Mouse (Mus musculus) layer of hippocampus, adult 9-10 months (tissue): ENCODE data around the gene Tma7.

Experiments used
- DNase-seq: peaks from one replicate; pipeline ENCODE4 v3.0.0; 2022; ENCODE audit warnings: low spot score

Tma7 gene

DNA sequence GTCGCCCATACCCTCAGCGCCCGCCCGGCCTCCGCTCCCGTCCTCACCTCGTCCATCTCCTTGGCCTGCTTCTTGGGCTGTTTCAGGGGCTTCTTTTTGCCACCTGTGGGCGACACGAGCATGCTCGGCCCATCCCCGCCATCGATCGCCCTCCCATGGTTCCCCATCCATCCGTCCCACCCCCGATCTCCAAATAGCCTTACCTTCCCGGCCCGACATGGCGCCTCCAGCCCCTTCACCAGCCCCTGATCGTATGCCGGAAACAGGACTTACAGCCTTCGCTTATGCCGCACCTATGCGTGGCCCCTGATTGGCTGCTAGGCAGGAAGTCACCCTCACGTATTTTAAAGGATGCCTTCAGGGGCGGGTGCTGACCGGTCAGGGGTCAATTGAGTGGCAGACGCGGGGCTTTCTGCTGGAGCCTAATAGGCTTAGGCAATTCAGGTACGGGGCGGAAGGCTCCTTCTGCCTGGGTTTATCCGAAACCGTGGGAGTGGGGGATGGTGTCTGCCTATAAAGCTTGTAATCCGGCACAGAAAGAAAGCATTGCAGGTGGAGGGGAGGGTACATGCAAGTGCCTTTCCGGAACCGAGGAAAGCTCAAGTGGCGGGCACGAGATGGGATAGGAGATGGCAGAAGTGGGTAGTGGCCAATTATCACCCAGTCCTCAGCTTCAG, at the start of gene Tma7, which contains the start of gene Ccdc51:
TSS of gene Tma7 (minus strand) at position 464 of the 677 bp plus-strand sequence.
TSS of gene Ccdc51 (plus strand) at position 370 of the 677 bp plus-strand sequence.
- DNase-seq = peak; percentile 71

DNA sequence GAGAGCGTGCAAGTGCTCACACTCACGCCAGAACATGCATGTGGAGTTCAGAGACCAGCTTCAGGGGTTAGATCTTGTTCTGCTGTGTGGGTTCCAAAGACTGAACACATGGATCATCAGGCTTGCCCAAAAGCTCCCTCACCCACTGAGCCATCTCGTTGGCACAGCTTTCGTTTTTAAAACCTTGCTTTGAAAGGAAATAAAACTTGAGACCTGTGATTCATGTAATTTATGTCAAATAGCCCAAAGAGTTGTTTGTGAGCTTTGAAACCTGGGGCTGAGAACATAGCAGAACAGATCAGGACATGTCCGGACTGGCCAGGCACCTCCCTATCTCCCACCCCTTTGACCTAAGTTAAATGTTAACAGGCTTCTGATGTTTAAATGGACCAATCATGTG, 47.7 kb upstream of the Tma7 start:
- no peak for DNase-seq

DNA sequence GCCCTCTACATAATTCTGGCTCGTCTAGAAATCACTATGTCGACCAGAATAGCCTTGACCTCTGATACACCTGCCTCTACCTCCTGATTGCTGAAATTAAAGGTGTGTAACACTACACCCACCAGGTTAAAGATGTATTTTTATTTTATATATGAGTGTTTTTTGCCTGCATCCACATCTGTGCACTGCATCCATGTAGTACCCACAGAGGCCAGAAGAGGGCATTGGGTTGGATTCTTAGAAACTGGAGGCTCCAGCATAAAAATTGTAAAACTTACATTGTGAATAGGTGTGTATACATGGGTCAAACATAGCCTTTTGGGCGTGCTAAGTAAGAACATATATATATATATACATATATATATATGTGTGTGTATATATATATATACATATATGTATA, 45.8 kb upstream of the Tma7 start:
- no peak for DNase-seq

DNA sequence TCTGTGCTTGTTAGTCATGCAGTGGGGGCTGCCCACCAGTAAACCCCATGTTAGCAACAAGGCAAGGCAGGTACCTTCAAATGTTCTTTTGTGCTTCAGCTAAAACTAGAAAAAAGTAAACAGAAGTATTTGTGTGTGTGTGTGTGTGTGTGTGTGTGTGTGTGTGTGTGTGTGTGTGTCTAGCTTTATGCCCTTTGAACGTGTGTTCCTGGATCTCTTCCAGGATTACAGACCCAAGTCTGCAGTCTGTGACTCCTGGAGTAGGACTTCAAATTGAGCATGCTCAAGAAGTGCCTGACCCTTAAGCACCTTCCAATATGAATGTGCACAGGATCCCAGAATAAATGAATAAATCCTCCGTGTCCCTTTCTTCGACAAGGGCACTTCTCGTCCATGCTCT, 44.7 kb upstream of the Tma7 start:
- DNase-seq = no peak

DNA sequence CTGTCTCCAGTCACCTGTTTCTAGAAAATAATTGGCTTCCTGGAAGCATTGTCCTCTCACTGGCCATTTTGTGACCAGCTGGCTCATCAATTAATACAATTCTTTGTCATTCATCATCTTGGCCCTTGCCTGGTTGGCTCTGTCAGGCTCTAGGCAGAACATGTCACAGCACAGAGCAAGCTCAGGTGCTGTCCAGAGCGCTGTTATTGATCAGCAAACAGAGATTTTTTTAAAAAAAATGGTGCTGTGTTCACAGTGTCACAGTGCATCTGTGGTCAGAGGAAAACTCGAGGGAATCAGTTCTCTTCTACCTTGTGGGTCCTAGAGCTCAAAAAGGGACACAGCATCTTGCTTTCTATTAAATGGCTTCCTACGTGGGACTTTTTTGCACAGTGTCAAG, 43.1 kb upstream of the Tma7 start:
- DNase-seq = no peak

DNA sequence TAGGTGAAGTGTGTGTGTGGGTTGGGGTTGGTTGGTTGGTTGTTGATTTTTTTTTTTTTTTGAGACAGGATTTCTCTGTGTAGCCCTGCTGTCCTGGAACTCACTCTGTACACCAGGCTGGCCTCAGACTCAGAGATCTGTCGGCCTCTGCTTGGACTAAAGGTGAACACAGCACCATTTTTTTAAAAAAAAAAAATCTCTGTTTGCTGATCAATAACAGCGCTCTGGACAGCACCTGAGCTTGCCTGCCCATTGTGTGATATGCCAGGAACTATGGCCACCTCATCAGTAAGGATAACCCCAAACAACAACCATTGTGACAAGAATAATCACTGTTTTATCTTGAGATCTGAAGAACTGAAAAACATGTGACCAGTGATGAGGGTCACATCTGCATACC, 42.7 kb upstream of the Tma7 start:
- no peak for DNase-seq

DNA sequence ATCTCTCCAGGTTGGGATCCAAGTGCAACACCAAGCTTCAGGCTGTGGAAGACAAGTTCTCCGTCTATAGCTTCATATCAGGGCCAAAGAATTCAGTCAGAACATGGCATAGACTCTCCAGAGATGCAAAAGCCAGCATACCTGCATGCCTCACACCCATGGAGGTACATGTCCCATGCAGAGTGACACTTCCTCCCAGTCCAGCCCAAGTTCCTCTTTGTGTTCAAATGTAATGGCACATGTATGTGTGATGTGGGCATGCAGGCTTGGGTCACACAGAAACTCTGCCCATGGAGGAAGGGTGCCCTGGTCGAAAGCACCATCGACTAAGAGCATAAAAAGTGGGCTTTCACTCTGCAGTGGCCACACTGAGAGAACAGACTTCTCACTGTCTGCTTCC, 41.8 kb upstream of the Tma7 start:
- no peak for DNase-seq

DNA sequence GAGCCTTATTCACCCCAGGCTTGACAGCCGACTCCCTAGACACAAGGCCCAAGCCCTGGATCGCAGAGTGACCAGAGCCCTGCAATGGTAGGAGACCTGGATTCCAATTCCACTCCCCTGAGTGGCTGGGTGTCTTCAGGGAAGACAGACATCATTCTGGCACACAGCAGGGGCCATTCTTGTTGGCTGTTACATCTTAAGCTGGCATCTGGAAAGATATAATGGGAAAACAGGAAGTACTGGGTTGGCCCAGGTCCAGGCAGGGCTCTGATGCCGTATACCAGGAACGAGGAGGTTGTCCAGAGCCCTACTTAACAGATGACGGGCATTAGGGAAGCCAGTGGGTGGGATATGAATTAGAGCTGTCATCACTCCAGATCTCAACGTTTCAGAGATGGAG, 40.9 kb upstream of the Tma7 start:
- DNase-seq = no peak

DNA sequence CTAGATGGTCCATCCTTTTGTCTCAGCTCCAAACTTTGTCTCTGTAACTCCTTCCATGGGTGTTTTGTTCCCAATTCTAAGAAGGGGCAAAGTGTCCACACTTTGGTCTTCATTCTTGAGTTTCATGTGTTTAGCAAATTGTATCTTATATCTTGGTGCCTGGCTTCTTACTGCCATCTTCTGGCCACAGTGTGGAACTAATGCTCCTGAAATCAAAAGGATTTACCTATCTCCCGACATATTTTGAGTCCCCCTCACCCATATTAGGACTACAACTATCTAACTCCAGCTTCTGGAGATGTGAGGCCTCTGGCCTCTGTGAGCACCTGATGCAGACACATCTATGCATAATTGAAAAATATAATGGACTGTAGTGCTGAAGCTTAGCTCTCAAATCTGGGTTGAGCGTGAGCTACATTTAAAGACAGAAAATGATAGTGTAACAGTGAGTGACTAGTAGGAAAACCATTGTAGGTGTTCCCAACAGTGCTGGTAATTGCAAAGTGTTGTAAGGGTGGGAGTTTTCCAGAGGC, 40.2 kb upstream of the Tma7 start:
- peak; percentile 29 for DNase-seq

DNA sequence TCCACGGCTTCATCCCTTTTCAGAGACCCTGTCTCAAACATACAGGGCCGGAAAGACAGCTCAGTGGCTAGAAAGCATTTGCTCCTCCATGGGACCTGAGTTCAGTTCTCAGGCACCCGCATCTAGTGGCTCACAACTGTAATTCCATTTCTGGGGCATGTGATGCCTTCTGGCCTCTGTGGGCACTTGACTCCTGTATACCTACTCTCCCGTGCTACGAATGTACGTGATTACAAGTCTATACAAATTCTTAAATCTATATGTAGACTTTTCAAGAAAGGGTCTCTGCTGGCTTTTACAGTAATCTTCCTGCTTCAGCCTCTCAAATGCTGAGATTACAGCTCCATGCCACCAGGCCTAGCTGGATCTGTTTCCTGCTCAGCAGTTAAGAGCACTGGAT, 38.6 kb upstream of the Tma7 start:
- DNase-seq = no peak

DNA sequence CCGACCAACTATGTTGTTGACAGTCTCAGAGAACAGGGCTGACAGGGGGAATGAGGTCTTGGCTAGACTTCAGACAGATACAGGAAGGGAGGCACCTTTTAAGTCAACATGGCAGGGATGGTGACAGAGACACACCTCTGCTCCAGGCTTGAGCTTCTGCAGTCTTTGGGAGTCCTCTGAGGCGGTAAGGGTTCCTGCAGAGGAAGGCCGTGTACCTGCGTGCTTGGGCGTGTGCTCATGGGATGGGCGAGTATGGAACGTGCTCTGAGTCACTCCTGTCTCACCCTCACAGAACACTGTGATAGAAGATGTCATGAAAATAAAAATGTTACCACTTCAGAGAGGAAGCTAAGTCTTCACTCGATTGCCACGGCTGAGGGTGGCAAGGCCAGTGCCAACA, 37.2 kb upstream of the Tma7 start:
- no peak for DNase-seq

DNA sequence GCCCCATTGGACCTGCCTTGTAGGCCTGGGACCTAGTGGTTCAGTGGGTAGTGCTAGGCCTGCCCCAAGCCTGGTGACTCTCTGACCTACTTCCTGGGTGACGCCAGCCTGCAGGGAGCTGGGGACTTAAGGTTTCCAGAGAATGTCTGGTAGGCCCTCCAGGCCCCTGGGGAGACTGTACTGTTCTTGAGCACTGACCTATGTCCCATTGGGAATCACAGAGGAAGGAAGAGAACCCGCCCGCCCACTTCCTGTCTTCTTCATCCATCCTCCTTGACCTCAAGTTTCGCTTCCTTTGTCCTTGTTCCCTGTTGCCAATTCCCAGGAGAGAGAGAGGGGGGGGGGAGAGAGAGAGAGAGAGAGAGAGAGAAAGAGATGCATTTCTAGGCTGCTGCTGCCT, 35.7 kb upstream of the Tma7 start:
- no peak for DNase-seq

DNA sequence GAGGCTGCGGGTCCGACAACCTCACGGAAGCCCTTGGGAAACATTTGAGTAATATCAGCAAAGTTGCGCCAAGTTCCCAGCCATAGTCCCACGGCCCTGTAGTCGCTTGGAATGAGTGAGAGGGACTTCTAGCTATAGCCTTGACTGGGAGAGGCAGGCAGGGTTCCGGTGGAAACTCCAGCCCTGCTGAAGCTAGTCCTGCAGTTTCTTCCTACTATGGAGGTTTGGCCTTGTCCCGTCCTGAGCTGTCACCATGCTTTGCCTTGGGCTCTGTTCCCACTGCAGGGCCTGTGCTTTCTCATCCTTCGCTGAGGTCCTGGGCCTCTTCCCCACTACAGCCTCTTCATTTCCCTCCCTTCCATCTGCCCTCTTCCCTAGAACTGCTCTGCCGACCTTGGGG, 33.8 kb upstream of the Tma7 start:
- DNase-seq = no peak

DNA sequence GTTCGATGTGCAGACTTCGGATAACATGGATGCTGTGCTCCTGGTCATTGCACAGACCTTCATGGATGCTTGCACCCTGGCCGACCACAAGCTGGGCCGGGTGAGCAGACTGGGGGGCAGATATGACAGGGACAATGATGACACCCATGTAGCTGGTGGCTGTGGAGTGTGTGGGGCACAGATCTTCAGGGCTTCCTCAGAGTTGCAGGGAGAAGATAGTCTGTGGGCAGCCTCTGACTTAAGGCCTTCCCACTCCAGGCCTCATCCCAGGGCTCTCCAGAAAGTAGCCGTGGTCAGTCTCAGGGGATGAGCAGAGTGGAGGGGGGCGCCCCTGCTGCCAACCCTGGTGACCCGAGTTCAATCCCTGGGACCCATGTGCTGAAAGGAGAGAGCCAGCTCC, 32.5 kb upstream of the Tma7 start:
- DNase-seq = no peak

DNA sequence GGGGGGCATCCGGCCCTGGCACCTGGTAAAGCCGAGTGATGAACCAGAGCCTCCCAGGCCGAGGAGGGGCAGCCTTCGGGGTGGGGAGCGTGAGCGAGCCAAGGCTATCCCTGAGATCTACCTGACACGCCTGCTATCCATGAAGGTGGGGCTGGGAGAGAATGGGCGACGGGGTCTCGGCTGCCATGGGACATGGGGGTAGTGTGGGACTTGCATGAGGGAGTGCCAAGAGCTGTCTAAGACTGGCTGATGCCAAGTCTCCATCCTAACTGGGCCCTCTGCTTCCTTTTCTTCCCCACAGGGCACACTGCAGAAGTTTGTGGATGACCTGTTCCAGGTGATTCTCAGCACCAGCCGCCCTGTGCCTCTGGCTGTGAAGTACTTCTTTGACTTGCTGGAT, 31.9 kb upstream of the Tma7 start:
- DNase-seq = no peak

DNA sequence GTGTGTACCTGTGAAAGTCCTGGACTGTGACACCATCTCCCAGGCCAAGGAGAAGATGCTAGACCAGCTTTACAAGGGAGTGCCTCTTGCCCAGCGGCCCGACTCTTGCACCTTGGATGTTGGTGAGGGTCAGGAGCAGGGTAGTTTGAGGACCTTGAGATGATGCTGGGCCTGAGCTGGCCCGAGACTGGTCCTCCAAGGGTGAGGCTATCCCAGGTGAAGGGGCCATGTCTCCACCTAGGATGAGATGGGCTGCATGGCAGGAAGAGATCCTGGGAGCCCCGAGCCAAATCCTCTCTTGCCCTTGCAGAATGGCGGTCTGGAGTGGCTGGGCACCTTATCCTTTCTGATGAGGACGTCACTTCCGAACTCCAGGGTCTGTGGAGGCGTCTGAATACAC, 30.9 kb upstream of the Tma7 start:
- DNase-seq = no peak

DNA sequence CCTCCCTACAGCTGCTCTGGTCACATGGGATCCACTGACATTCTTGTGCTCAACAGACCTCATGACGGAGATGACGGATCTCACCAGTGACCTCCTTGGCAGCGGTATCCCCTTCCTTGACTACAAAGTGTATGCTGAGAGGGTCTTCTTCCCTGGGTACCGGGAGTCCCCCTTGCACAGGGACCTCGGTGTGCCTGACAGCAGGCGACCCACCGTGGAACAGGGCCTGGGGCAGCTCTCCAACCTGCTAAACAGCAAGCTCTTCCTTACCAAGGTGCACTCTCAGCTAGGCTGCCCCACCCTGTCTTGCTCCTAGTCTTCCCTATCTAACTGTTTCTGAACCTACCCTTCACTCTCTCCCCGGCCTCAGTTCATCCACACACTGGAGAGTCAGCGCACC, 29.2 kb upstream of the Tma7 start:
- DNase-seq = no peak

DNA sequence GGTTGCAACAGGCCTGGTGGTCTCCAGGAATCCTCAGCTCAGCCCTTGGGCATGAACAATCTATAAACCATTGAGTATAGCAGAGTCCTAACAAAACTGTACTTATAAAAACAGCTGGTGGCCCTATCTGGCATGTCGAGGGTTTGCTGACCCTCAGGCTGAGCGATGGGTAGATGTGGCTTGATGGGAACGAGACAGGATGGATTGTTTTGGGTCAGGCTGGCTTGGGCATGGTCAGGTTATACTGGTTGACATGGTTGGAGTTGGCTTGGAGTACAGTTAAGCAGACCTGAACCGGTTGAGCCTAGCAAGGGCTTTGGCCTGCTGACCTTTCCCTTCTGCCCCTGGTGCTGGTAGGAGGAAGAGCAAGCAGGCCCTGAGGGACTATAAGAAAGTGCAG, 28.7 kb upstream of the Tma7 start:
- no peak for DNase-seq

DNA sequence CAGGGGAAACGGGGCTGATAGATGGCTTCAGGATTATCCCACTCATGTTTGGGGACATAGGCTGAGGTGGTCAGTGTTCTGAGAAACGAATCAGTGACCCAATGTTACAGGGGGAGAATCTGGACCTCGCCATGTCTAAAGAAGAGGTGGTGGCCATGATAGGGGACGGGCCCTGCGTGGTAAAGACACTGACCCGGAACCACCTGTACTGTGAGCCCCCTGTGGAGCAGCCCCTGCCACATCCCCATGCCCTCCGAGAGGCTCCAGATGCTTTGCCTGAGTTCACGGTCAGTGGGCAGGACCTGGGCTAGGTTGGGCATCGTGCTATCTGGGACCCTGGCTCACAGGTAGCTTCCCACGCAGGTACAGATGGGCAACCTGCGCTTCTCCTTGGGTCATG, 27.9 kb upstream of the Tma7 start:
- no peak for DNase-seq

DNA sequence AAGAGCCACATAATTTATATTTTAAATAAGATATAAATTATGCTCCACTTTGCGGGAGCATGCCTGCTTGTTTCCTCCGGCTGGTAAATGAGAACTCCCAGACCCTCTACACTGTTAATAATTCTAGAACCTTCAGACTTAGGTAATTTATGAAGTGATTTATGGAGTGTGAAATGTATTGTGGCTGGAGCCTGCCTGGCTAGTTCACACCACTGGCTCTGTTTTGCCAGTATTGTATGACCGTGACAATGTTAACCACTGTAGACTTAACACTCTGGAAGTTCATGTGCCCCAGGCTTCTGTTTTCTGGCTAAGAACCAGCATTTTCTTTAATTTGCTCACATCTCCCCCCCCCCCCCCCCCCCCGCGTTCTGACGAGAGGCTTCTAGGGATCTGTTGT, 25.0 kb upstream of the Tma7 start:
- DNase-seq = no peak

DNA sequence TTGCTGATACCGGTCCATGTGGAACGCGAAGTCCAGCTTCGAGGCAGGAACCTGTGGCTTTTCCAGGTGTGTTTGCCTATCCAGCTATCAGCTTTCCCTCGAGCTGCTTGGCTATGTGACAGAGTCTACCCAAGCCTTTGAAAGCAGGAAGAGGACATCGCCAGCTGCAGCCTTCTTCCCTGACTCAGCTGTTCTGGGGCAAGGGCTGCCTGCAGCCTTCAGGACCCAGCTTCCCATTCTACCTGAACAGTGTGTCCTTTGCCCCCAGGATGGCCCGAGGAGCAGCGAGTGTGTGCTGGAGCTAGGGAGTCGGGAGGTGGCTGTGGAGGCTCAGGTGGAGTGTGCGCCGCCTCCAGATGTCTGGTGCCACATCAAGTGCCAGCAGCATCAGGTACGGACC, 23.3 kb upstream of the Tma7 start:
- DNase-seq = no peak

DNA sequence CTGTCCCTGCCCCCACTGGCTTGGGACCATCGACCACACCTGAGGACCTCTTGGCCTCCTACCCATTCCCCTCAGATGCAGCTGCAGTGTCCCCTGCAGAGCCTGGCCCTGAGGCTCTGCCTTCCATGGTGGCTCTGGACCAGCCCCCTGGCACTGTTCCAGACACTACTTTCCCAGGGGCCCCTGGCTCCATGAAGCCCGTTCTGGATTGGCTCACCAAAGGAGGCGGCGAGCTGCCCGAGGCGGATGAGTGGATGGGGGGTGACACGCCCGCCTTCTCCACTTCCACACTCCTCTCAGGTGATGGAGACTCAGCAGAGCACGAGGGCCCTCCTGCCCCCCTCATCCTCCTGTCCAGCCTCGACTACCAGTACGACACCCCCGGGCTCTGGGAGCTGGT, 22.6 kb upstream of the Tma7 start:
- DNase-seq = no peak

DNA sequence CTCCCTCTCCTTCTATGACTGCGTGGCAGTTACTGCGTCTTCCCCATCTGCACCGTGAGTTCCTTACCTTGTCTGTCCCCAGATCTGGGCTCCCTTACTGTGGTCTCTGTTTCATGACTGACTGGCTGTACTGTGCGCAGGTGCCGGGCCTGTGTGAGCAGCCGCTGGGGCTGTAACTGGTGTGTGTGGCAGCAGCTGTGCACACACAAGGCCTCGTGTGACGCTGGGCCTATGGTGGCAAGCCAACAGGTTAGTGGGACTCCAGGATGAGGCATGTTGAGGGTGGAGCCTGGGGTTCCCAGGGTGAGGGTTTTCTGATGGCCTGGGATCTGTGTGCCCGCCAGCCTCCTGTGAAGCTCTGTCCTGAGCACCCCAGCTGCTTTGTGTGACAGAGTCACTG, 21.7 kb upstream of the Tma7 start:
- no peak for DNase-seq

DNA sequence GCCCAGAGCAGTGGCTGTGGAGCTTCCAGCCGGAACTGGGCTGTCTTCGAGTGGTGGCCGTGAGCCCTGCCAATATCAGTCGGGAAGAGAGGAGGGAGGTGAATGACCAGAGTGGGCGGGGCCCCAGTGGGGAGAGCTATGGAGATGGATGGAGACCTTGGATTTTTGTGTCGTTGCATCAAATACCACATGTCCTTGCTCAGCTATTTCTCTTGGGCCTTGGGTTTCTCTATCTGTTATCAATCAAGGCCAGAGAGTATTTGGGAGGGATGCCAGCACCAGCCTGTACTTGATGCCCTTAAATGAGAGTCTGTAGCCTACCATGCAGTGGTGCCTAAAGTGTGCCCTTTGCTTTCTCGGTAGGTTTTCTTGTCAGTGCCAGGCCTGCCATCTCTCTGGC, 20.9 kb upstream of the Tma7 start:
- DNase-seq = no peak

DNA sequence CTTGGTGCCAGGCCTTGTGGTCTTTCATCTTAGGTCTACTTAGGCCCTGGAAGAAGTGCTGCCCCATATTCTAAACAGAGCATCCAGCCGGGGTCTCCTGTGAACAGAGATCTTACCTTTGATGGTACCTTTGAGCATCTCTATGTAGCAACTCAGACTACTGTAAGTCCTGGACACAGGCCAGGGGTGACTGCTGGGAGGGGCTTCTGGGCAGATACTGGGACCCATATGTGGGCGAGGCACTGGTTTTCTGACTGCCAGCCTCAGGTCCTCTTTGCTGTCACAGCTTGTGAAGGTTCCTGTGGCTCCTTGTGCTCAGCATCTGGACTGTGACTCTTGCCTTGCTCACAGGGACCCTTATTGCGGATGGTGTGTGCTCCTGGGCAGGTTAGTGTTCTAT, 20.2 kb upstream of the Tma7 start:
- DNase-seq = no peak
